Mouse (Mus musculus): ENCODE data around the gene Alyref. TPM values are rescaled to one million over a fixed set of nuclear protein-coding genes. Genes with fewer than 3 reads are reported as not detected.

Alyref gene
- 100 to 1,000 TPM; 143 to 147 TPM for total RNA-seq (2023)

GRCm38 (mm10) chr11:120598283-120598989 lies at the start of gene Alyref, which contains the start of gene Anapc11:
Alyref (minus strand) TSS chr11:120598365.
Anapc11 (plus strand) TSS chr11:120598421.

GRCm38 (mm10) chr11:120643601-120643987 lies 45.4 kb upstream of the Alyref start, which contains the start of gene Pycr1:
Pycr1 (minus strand) TSS chr11:120643769.

GRCm38 (mm10) chr11:120633520-120634343 lies 35.6 kb upstream of the Alyref start, which contains the start of gene Mafg:
Mafg (minus strand) TSS chr11:120633600.

GRCm38 (mm10) chr11:120625152-120625775 lies 27.1 kb upstream of the Alyref start, which contains the start of gene Sirt7:
Sirt7 (minus strand) TSS chr11:120625240.

GRCm38 (mm10) chr11:120617519-120618112 lies 19.5 kb upstream of the Alyref start, which contains the start of gene Pcyt2:
Pcyt2 (minus strand) TSS chr11:120617936.

GRCm38 (mm10) chr11:120608241-120609034 lies 10.3 kb upstream of the Alyref start, which contains the start of gene Npb:
Npb (plus strand) TSS chr11:120608477.

GRCm38 (mm10) chr11:120581490-120582267 lies 16.5 kb downstream of the Alyref start, which contains the start of gene Arhgdia:
Arhgdia (minus strand) TSS chr11:120581624.

GRCm38 (mm10) chr11:120572752-120573584 lies 25.2 kb downstream of the Alyref start, which contains the start of gene P4hb:
P4hb (minus strand) TSS chr11:120573253.

GRCm38 (mm10) chr11:120550810-120551440 lies 47.2 kb downstream of the Alyref start, which contains the start of gene Ppp1r27:
Ppp1r27 (minus strand) TSS chr11:120551132.

GRCm38 (mm10) chr11:120549168-120549945 lies 48.8 kb downstream of the Alyref start, which contains the start of gene Mcrip1:
Mcrip1 (minus strand) TSS chr11:120549727.

Other genes starting within 250 kb of the Alyref start
- 1,000 to 10,000 TPM; 3,735 to 3,853 TPM for gene Actg1, start 249.8 kb downstream of the Alyref start, total RNA-seq (2023)
- gene Fscn2, start 236.8 kb downstream of the Alyref start, total RNA-seq (2023), result under 1 TPM; 0.53 to 0.61 TPM
- 10 to 100 TPM; 11.2 to 13.9 TPM for gene Faap100, start 219.6 kb downstream of the Alyref start, total RNA-seq (2023)
- gene Nploc4, start 160.7 kb downstream of the Alyref start, total RNA-seq (2023), result 10 to 100 TPM; 48.6 to 50.6 TPM
- gene Tspan10, start 155.7 kb downstream of the Alyref start, total RNA-seq (2023), result 1 to 10 TPM in 1 of 2 experiments, not detected in 1; 6.7 TPM
- not detected for gene Pde6g, start 144.9 kb downstream of the Alyref start, total RNA-seq (2023)
- 1 to 10 TPM; 4.1 to 7.9 TPM for gene Oxld1, start 140.3 kb downstream of the Alyref start, total RNA-seq (2023)
- gene Ccdc137, start 140.2 kb downstream of the Alyref start, total RNA-seq (2023), result 10 to 100 TPM; 12.4 to 14.5 TPM
- gene Arl16, start 130.8 kb downstream of the Alyref start, total RNA-seq (2023), result 10 to 100 TPM in 1 of 2 experiments, 1 to 10 TPM in 1; 8.7 to 10.5 TPM
- 10 to 100 TPM; 18.3 to 23.1 TPM for gene Mrpl12, start 113.8 kb downstream of the Alyref start, total RNA-seq (2023)
- 10 to 100 TPM; 16.4 to 19.3 TPM for gene Slc25a10, start 106.5 kb downstream of the Alyref start, total RNA-seq (2023)
- not detected for gene Gcgr, start 67.7 kb downstream of the Alyref start, total RNA-seq (2023)
- 10 to 100 TPM; 34.2 to 37.3 TPM for gene Mcrip1, start 48.6 kb downstream of the Alyref start, total RNA-seq (2023)
- under 1 TPM in 1 of 2 experiments, not detected in 1; 0.75 TPM for gene Ppp1r27, start 47.2 kb downstream of the Alyref start, total RNA-seq (2023)
- 100 to 1,000 TPM; 266 to 274 TPM for gene P4hb, start 25.1 kb downstream of the Alyref start, total RNA-seq (2023)
- 100 to 1,000 TPM; 361 to 393 TPM for gene Arhgdia, start 16.7 kb downstream of the Alyref start, total RNA-seq (2023)
- 10 to 100 TPM; 49.3 to 52.8 TPM for gene Anapc11, start 56 bp upstream of the Alyref start, total RNA-seq (2023)
- gene Npb, start 10.1 kb upstream of the Alyref start, total RNA-seq (2023), result 1 to 10 TPM; 1.2 to 1.5 TPM
- gene Pcyt2, start 19.6 kb upstream of the Alyref start, total RNA-seq (2023), result 10 to 100 TPM; 37.2 to 38.3 TPM
- 100 to 1,000 TPM; 119 to 120 TPM for gene Sirt7, start 26.9 kb upstream of the Alyref start, total RNA-seq (2023)
- gene Mafg, start 35.2 kb upstream of the Alyref start, total RNA-seq (2023), result 100 to 1,000 TPM; 107 to 135 TPM
- gene Pycr1, start 45.4 kb upstream of the Alyref start, total RNA-seq (2023), result 1 to 10 TPM; 1.1 to 1.2 TPM
- not detected for gene Myadml2, start 49.8 kb upstream of the Alyref start, total RNA-seq (2023)
- gene Notum, start 62.8 kb upstream of the Alyref start, total RNA-seq (2023), result under 1 TPM in 1 of 2 experiments, not detected in 1; 0.39 TPM
- 10 to 100 TPM; 85.4 to 88.2 TPM for gene Aspscr1, start 74.6 kb upstream of the Alyref start, total RNA-seq (2023)
- 10 to 100 TPM; 33.5 to 39.0 TPM for gene Cenpx, start 115.4 kb upstream of the Alyref start, total RNA-seq (2023)
- gene Lrrc45, start 115.6 kb upstream of the Alyref start, total RNA-seq (2023), result 10 to 100 TPM; 12.8 to 17.1 TPM
- under 1 TPM in 1 of 2 experiments, not detected in 1; 0.33 TPM for gene Rac3, start 123.1 kb upstream of the Alyref start, total RNA-seq (2023)
- 1 to 10 TPM; 8.3 to 8.5 TPM for gene Dcxr, start 128.9 kb upstream of the Alyref start, total RNA-seq (2023)
- gene Cbr2, start 133.7 kb upstream of the Alyref start, total RNA-seq (2023), result 1 to 10 TPM; 7.3 to 9.0 TPM
- gene Hmga1b, start 164.4 kb upstream of the Alyref start, total RNA-seq (2023), result 10 to 100 TPM; 40.0 to 43.8 TPM
- 10 to 100 TPM; 14.0 to 15.3 TPM for gene Rfng, start 185.8 kb upstream of the Alyref start, total RNA-seq (2023)
- gene Gps1, start 185.9 kb upstream of the Alyref start, total RNA-seq (2023), result 10 to 100 TPM; 38.0 to 39.9 TPM
- 10 to 100 TPM; 31.0 to 32.0 TPM for gene Dus1l, start 198.0 kb upstream of the Alyref start, total RNA-seq (2023)
- 10 to 100 TPM; 28.3 to 29.7 TPM for gene Fasn, start 226.2 kb upstream of the Alyref start, total RNA-seq (2023)